Mouse (Mus musculus): ENCODE measurements around the gene Lrmp.

GRCm38 (mm10) chr6:145131991-145132390 lies 16.5 kb downstream of the Lrmp start:
- TF ChIP-seq TCF12 (IDR thresholded peaks at IDR 0.05; ENCODE audit: insufficient read depth, poor library complexity, severe bottlenecking) (no peak), POLR2A (IDR thresholded peaks at IDR 0.05; ENCODE audit: insufficient read length, low read depth) (no peak), E2F4 (IDR thresholded peaks at IDR 0.05; ENCODE audit: insufficient read depth) (no peak), REST (IDR thresholded peaks at IDR 0.05; ENCODE audit: insufficient read depth, insufficient read length) (no peak), CEBPB (IDR thresholded peaks at IDR 0.05; ENCODE audit: insufficient read depth, poor library complexity, severe bottlenecking) (no peak), MYOD1 (IDR thresholded peaks at IDR 0.05; ENCODE audit: control insufficient read depth in 1 of 3, insufficient read length in 2 of 3, low read depth in 2 of 3) (no peak), POLR2AphosphoS2 (IDR thresholded peaks at IDR 0.05; ENCODE audit: insufficient read length, low read depth) (no peak), MYOG (IDR thresholded peaks at IDR 0.05; ENCODE audit: control insufficient read depth in 1 of 3, insufficient read depth in 1 of 3, insufficient read length in 2 of 3, low read depth in 2 of 3) (no peak)
